Mouse (Mus musculus) liver, embryonic 16.5 days (tissue): ENCODE data around the gene Rpp25l. TPM values are rescaled to one million over a fixed set of nuclear protein-coding genes. Genes with fewer than 3 reads are reported as not detected.
"Not testable (repeated sequence)": the region's sequence is repeated elsewhere in the genome, so short reads cannot be mapped to it uniquely, and the experiment has no call there.

Experiments used
- ATAC-seq: fragments of 200-750 bp; cut with Nextera tagmentation; 2 replicates; pipeline ENCODE4 v1.8.0; 2017; ENCODE audit warnings: low read depth, mild to moderate bottlenecking, moderate number of reproducible peaks, moderate library complexity
- H3K27ac ChIP-seq: fragments of 300-500 bp; sonication (generic); 2 replicates; pipeline ENCODE4 v1.5.1; 2014; ENCODE audit warnings: mild to moderate bottlenecking, low read length
- H3K27me3 ChIP-seq: fragments of 300-500 bp; sonication (generic); 2 replicates; pipeline ENCODE4 v1.6.1; 2014; ENCODE audit warnings: low read depth, low read length, mixed read lengths; ENCODE audit not compliant: control insufficient read depth, insufficient read depth
- H3K36me3 ChIP-seq: fragments of 300-500 bp; sonication (generic); 2 replicates; pipeline ENCODE4 v1.6.1; 2014; ENCODE audit warnings: mild to moderate bottlenecking; ENCODE audit not compliant: control insufficient read depth, insufficient read depth
- H3K4me1 ChIP-seq: fragments of 300-500 bp; sonication (generic); 2 replicates; pipeline ENCODE4 v1.6.1; 2014; ENCODE audit warnings: low read depth, low read length, mixed read lengths; ENCODE audit not compliant: control insufficient read depth
- H3K4me2 ChIP-seq: fragments of 300-500 bp; sonication (generic); 2 replicates; pipeline ENCODE4 v1.6.1; 2014; ENCODE audit warnings: low read depth, low read length, mixed read lengths
- H3K4me3 ChIP-seq: fragments of 300-500 bp; sonication (generic); 2 replicates; pipeline ENCODE4 v1.5.1; 2014; ENCODE audit warnings: low read depth, mild to moderate bottlenecking, low read length
- H3K9ac ChIP-seq: fragments of 300-500 bp; sonication (generic); 2 replicates; pipeline ENCODE4 v1.6.1; 2014; ENCODE audit warnings: low read depth, low read length
- H3K9me3 ChIP-seq: fragments of 300-500 bp; sonication (generic); replicated peaks from 2 replicates; pipeline ENCODE4 v1.6.1; 2016; ENCODE audit warnings: low read length; ENCODE audit not compliant: control insufficient read depth
- WGBS: fragments of 180-500 bp; shearing (Covaris S2); extraction: QIAGEN DNeasy Blood & Tissue Kit; methylation state at CpG from one replicate; pipeline ENCODE4 v1.1.7; 2014; ENCODE audit not compliant: insufficient replicate concordance; 5-methylcytosine and 5-hydroxymethylcytosine counted together
- polyA plus RNA-seq: library from polyadenylated mRNA; unstranded; fragments of >200 nt; fragmentation: Nextera tagmentation; extraction: Ambion mirVana; gene quantifications from 2 replicates; pipeline ENCODE4 v1.2.1, GENCODE M21; 2015

Rpp25l gene
- 27.1 and 27.2 TPM in 2 replicates for polyA plus RNA-seq

GRCm38 (mm10) chr4:41713197-41714067 lies at the start of gene Rpp25l:
Gene Rpp25l (minus strand): TSS chr4:41713534.
- H3K27ac ChIP-seq: peak within 1 kb of the TSS; percentile 69
- peak; percentile 87 for ATAC-seq
- H3K4me2 ChIP-seq: peak within 1 kb of the TSS; percentile 96
- peaks cover 4% of the 10 kb centered on the region for H3K36me3 ChIP-seq
- H3K4me1 ChIP-seq: peaks cover 17% of the 10 kb centered on the region
- H3K9me3 ChIP-seq: no peaks in the 10 kb centered on the region
- under 1% methylated on average over 61 of the region's 61 CpGs for WGBS
- H3K4me3 ChIP-seq: peak within 1 kb of the TSS; percentile 88
- no peaks in the 10 kb centered on the region for H3K27me3 ChIP-seq
- H3K9ac ChIP-seq: peak within 1 kb of the TSS; percentile 92

GRCm38 (mm10) chr4:41762688-41763114 lies 49.4 kb upstream of the Rpp25l start:
- H3K4me2 ChIP-seq, H3K4me3 ChIP-seq, H3K9ac ChIP-seq, H3K27ac ChIP-seq, H3K9me3 ChIP-seq, H3K27me3 ChIP-seq, ATAC-seq, H3K36me3 ChIP-seq: not testable (repeated sequence)
- H3K4me1 ChIP-seq: peaks cover 33% of the 10 kb centered on the region
- WGBS: 63% methylated on average over 8 of the region's 8 CpGs

GRCm38 (mm10) chr4:41762099-41762687 lies 48.9 kb upstream of the Rpp25l start:
- Histone ChIP-seq H3K4me2 (no peak overlapping the region), H3K36me3 (peaks cover 4% of the 10 kb centered on the region; the same call in 1 of the 2 replicates), H3K4me1 (peaks cover 33% of the 10 kb centered on the region), H3K27me3 (no peaks in the 10 kb centered on the region), H3K9ac (no peak overlapping the region), H3K27ac (no peak overlapping the region), H3K9me3 (no peaks in the 10 kb centered on the region), H3K4me3 (no peak overlapping the region)
- no peak for ATAC-seq
- 40% methylated on average over 8 of the region's 8 CpGs for WGBS

GRCm38 (mm10) chr4:41761680-41762079 lies 48.3 kb upstream of the Rpp25l start:
- no peaks in the 10 kb centered on the region for H3K9me3 ChIP-seq
- H3K4me2 ChIP-seq: peak overlapping the region; percentile 68
- peak overlapping the region; percentile 88 for H3K27ac ChIP-seq
- peaks cover 33% of the 10 kb centered on the region for H3K4me1 ChIP-seq
- no peaks in the 10 kb centered on the region for H3K27me3 ChIP-seq
- no peak for ATAC-seq
- H3K36me3 ChIP-seq: peaks cover 4% of the 10 kb centered on the region; the same call in 1 of the 2 replicates
- no peak overlapping the region; the same call in 1 of the 2 replicates for H3K9ac ChIP-seq
- H3K4me3 ChIP-seq: no peak overlapping the region

- H3K4me3 ChIP-seq: peak overlapping the region; percentile 55
- 62% methylated on average over 4 of the region's 4 CpGs for WGBS
- H3K4me1 ChIP-seq: peaks cover 38% of the 10 kb centered on the region
- no peaks in the 10 kb centered on the region for H3K9me3 ChIP-seq
- no peak for ATAC-seq
- no peaks in the 10 kb centered on the region for H3K27me3 ChIP-seq
- H3K36me3 ChIP-seq: peaks cover 4% of the 10 kb centered on the region; the same call in 1 of the 2 replicates
- peak overlapping the region; percentile 88 for H3K27ac ChIP-seq
- H3K4me2 ChIP-seq: peak overlapping the region; percentile 68
- H3K9ac ChIP-seq: peak overlapping the region; percentile 54
These were observed 47.6 kb upstream of the Rpp25l start for GRCm38 (mm10) chr4:41760911-41761310.

GRCm38 (mm10) chr4:41760288-41760721 lies 47.0 kb upstream of the Rpp25l start:
- peak; percentile 88 for ATAC-seq

GRCm38 (mm10) chr4:41759656-41760287 lies 46.4 kb upstream of the Rpp25l start:
- Histone ChIP-seq H3K36me3 (peaks cover 4% of the 10 kb centered on the region; the same call in 1 of the 2 replicates), H3K4me1 (peaks cover 41% of the 10 kb centered on the region), H3K27ac (peak overlapping the region; percentile 88), H3K9ac (peak overlapping the region; percentile 54), H3K4me3 (peak overlapping the region; percentile 55), H3K4me2 (peak overlapping the region; percentile 68), H3K27me3 (no peaks in the 10 kb centered on the region), H3K9me3 (no peaks in the 10 kb centered on the region)
- no peak for ATAC-seq
- 24% methylated on average over 6 of the region's 6 CpGs for WGBS

More at GRCm38 (mm10) chr4:41760288-41760721, 47.0 kb upstream of the Rpp25l start:
- Histone ChIP-seq H3K27me3 (no peaks in the 10 kb centered on the region), H3K9me3 (no peaks in the 10 kb centered on the region), H3K9ac (peak overlapping the region; percentile 54), H3K4me3 (peak overlapping the region; percentile 55), H3K4me1 (peaks cover 38% of the 10 kb centered on the region), H3K4me2 (peak overlapping the region; percentile 68), H3K27ac (peak overlapping the region; percentile 88), H3K36me3 (peaks cover 4% of the 10 kb centered on the region; the same call in 1 of the 2 replicates)
- WGBS: 2% methylated on average over 15 of the region's 15 CpGs

GRCm38 (mm10) chr4:41759206-41759605 lies 45.9 kb upstream of the Rpp25l start:
- no peaks in the 10 kb centered on the region for H3K27me3 ChIP-seq
- H3K4me2 ChIP-seq: no peak overlapping the region
- peaks cover 42% of the 10 kb centered on the region for H3K4me1 ChIP-seq
- H3K27ac ChIP-seq: peak overlapping the region; percentile 88
- no peaks in the 10 kb centered on the region for H3K9me3 ChIP-seq
- peak; percentile 41 for ATAC-seq
- H3K36me3 ChIP-seq: peaks cover 4% of the 10 kb centered on the region; the same call in 1 of the 2 replicates
- H3K9ac ChIP-seq: no peak overlapping the region
- no peak overlapping the region for H3K4me3 ChIP-seq
- WGBS: 72% methylated on average over 9 of the region's 9 CpGs
